Mouse (Mus musculus): ENCODE measurements around the gene Abl2. TPM values are rescaled to one million over a fixed set of nuclear protein-coding genes. Genes with fewer than 3 reads are reported as not detected.

Abl2 gene
- polyA plus RNA-seq, 1 experiment from 2014 or later, result 3.9 TPM

DNA sequence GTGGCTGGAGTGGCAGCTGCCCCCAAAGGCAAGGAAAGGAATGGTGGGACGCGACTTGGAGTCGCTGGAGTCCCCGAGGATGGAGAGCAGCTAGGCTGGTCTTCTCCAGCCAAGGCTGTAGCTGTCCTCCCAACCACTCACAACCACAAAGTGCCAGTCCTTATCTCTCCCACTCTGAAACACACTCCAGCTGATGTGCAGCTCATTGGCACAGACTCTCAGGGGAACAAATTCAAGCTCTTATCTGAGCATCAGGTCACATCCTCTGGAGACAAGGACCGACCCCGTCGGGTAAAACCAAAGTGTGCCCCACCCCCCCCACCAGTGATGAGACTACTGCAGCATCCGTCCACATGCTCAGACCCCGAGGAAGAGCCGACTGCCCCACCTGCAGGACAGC lies 83.2 kb downstream of the Abl2 start:
- Histone ChIP-seq H3K4me1 (ENCODE audit: control insufficient read depth, insufficient read depth, low read length) (no peaks in the 10 kb centered on the region), H3K27me3 (ENCODE audit: control insufficient read depth, insufficient read depth, low read length) (no peaks in the 10 kb centered on the region), H3K36me3 (replicated peaks; ENCODE audit: control insufficient read depth, insufficient read depth, low read depth, low read length) (no peaks in the 10 kb centered on the region; the same call in 1 of the 2 replicates), H3K9ac (replicated peaks; ENCODE audit: low read length) (no peak overlapping the region), H3K4me2 (ENCODE audit: low read depth, low read length) (no peak overlapping the region), H3K4me3 (ENCODE audit: low read depth, low read length) (no peak overlapping the region), H3K9me3 (replicated peaks; ENCODE audit: control insufficient read depth, low read length) (no peaks in the 10 kb centered on the region), H3K27ac (replicated peaks; ENCODE audit: low read depth, low read length) (no peak overlapping the region)
- ATAC-seq (replicated peaks; ENCODE audit: insufficient number of reproducible peaks, low FRiP score, low TSS enrichment, low read depth) (no peak), DNase-seq (ENCODE audit: low spot score) (no peak)
- 85% methylated on average over 10 of the region's 10 CpGs for WGBS

DNA sequence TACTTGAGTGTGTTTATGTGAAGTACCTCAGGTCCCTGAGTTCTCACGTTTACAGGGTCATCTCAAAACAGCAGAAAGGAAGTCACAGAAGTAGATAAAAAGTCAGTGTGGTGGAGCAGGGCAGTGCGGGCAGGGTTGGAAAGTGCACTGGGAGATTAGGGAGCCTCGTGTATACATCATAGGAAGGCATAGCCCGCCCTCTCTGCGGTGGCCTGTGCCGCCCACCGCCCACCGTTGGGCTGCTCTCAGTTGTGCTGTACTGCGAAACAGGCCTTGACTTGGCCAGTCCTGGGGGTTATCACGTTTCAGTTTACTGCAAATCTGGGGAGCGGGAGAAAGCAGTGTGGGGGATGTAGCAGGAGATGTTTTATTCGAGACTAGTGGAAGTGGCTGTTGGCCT lies 84.2 kb downstream of the Abl2 start:
- 65% methylated on average over 12 of the region's 12 CpGs for WGBS
- H3K4me1 ChIP-seq (ENCODE audit: control insufficient read depth, insufficient read depth, low read length), result no peaks in the 10 kb centered on the region
- no peak overlapping the region for H3K4me3 ChIP-seq (ENCODE audit: low read depth, low read length)
- DNase-seq (ENCODE audit: low spot score) (no peak), ATAC-seq (replicated peaks; ENCODE audit: insufficient number of reproducible peaks, low FRiP score, low TSS enrichment, low read depth) (no peak)
- no peak overlapping the region for H3K9ac ChIP-seq (replicated peaks; ENCODE audit: low read length)
- H3K9me3 ChIP-seq (replicated peaks; ENCODE audit: control insufficient read depth, low read length), result no peaks in the 10 kb centered on the region
- no peaks in the 10 kb centered on the region; the same call in 1 of the 2 replicates for H3K36me3 ChIP-seq (replicated peaks; ENCODE audit: control insufficient read depth, insufficient read depth, low read depth, low read length)
- no peak overlapping the region for H3K4me2 ChIP-seq (ENCODE audit: low read depth, low read length)
- H3K27ac ChIP-seq (replicated peaks; ENCODE audit: low read depth, low read length), result no peak overlapping the region
- H3K27me3 ChIP-seq (ENCODE audit: control insufficient read depth, insufficient read depth, low read length), result no peaks in the 10 kb centered on the region

DNA sequence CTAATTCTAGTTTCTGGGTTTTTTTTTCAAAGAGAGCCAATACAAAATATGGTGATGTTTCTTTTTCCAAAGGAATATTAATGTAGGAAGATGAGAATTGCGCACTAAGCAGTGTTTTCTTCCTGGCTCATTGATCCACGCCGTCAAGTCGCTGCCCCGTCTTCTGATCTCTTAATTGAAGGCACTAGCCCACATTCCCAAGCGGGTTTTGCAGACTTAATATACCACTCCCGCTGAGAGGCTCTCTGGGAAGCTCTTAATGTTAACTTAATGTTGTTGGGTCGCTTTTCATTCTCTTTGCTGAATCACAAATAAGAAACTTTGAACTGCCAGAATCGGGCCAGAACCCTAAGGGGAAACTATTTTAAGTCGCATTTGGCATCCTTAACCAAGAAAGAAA lies 85.5 kb downstream of the Abl2 start:
- Histone ChIP-seq H3K27ac (replicated peaks; ENCODE audit: low read depth, low read length) (no peak overlapping the region), H3K4me3 (ENCODE audit: low read depth, low read length) (no peak overlapping the region), H3K9ac (replicated peaks; ENCODE audit: low read length) (no peak overlapping the region), H3K36me3 (replicated peaks; ENCODE audit: control insufficient read depth, insufficient read depth, low read depth, low read length) (no peaks in the 10 kb centered on the region; the same call in 1 of the 2 replicates), H3K4me1 (ENCODE audit: control insufficient read depth, insufficient read depth, low read length) (no peaks in the 10 kb centered on the region), H3K4me2 (ENCODE audit: low read depth, low read length) (no peak overlapping the region), H3K9me3 (replicated peaks; ENCODE audit: control insufficient read depth, low read length) (no peaks in the 10 kb centered on the region), H3K27me3 (ENCODE audit: control insufficient read depth, insufficient read depth, low read length) (no peaks in the 10 kb centered on the region)
- 47% methylated on average over 10 of the region's 10 CpGs for WGBS
- no peak for ATAC-seq (replicated peaks; ENCODE audit: insufficient number of reproducible peaks, low FRiP score, low TSS enrichment, low read depth)
- DNase-seq (ENCODE audit: low spot score), result no peak

DNA sequence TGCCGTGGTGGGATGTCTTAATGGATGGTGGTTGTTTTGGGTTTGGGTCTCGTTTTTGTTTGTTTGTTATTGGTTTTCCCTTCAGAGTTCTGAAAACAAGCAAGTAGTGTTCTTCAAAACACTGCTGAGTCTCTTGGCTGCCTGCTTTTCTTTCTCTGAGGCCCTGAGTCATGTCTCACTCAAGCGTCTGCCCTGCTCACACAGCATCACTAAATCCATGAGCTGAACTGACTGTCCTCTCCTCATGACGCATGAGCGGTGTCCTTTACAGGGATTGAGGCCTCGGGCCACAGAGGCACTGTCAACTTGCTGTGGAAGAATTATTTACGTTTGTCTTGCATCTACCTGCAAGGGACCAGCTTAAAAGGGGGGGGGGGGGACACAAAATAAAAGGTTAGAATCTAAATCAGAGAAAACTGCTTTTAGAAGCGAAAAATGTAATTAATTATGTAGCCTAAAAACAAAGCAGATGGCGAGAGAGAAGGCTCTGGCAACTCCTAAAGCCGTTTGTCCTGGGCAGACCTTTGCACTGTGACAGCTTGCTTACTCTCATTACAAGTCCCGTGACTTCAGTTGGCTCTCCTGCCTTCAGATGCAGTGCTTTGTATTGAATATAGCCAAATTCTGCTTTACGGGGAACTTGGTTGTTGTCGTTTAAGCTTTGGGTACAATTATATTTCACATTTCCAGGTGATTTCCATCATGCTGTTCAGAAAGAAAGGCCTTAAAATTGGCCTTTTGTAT lies 86.4 kb downstream of the Abl2 start:
- no peak overlapping the region for H3K4me3 ChIP-seq (ENCODE audit: low read depth, low read length)
- H3K9ac ChIP-seq (replicated peaks; ENCODE audit: low read length), result no peak overlapping the region
- no peak overlapping the region for H3K4me2 ChIP-seq (ENCODE audit: low read depth, low read length)
- no peaks in the 10 kb centered on the region for H3K27me3 ChIP-seq (ENCODE audit: control insufficient read depth, insufficient read depth, low read length)
- 72% methylated on average over 13 of the region's 13 CpGs for WGBS
- no peaks in the 10 kb centered on the region for H3K9me3 ChIP-seq (replicated peaks; ENCODE audit: control insufficient read depth, low read length)
- H3K4me1 ChIP-seq (ENCODE audit: control insufficient read depth, insufficient read depth, low read length), result no peaks in the 10 kb centered on the region
- no peak overlapping the region for H3K27ac ChIP-seq (replicated peaks; ENCODE audit: low read depth, low read length)
- DNase-seq (ENCODE audit: low spot score) (no peak), ATAC-seq (replicated peaks; ENCODE audit: insufficient number of reproducible peaks, low FRiP score, low TSS enrichment, low read depth) (no peak)
- H3K36me3 ChIP-seq (replicated peaks; ENCODE audit: control insufficient read depth, insufficient read depth, low read depth, low read length), result no peaks in the 10 kb centered on the region; the same call in 1 of the 2 replicates

DNA sequence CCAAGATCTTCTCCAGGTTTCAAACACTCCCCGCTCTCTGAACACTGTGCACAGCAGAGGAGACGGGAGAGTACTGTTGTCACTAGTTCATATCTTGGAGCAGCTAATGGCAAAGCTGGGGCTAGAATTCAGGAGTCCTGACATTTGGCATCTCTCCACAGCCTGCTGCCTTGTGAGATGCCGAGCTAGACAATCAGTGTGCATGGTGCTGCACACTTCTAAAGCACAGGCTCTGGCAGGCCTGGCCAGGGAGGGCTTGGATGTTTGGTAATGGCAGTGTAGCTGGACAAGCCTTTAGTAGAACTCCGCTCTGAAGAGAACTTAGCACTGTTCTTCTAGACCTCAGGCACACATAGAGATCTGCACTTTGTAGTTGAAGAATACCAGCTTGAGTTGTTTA lies 87.4 kb downstream of the Abl2 start:
- DNase-seq (ENCODE audit: low spot score) (no peak), ATAC-seq (replicated peaks; ENCODE audit: insufficient number of reproducible peaks, low FRiP score, low TSS enrichment, low read depth) (no peak)
- Histone ChIP-seq H3K9ac (replicated peaks; ENCODE audit: low read length) (no peak overlapping the region), H3K4me1 (ENCODE audit: control insufficient read depth, insufficient read depth, low read length) (no peaks in the 10 kb centered on the region), H3K9me3 (replicated peaks; ENCODE audit: control insufficient read depth, low read length) (no peaks in the 10 kb centered on the region), H3K27ac (replicated peaks; ENCODE audit: low read depth, low read length) (no peak overlapping the region), H3K27me3 (ENCODE audit: control insufficient read depth, insufficient read depth, low read length) (no peaks in the 10 kb centered on the region), H3K4me2 (ENCODE audit: low read depth, low read length) (no peak overlapping the region), H3K4me3 (ENCODE audit: low read depth, low read length) (no peak overlapping the region), H3K36me3 (replicated peaks; ENCODE audit: control insufficient read depth, insufficient read depth, low read depth, low read length) (no peaks in the 10 kb centered on the region)
- WGBS, result 90% methylated on average over 4 of the region's 4 CpGs

DNA sequence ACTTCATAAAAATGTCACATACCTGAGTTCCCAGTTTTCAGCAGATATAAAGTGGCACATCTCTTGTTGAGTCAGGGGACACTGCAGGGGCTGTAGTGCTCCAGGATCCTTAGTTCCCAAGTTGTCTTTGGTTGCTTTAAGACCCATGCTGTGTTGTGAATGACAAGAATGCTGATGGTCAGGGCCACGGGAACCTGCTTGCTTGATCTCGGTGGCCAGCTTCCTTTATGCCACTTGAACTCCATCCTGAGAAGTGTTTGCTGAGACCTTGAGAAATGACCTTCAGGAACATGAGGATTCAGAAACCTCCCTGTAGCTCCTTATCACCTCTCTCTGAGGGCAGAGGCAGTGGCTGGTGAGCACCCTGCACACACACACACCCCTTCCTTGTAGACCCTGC lies 90.1 kb downstream of the Abl2 start:
- WGBS, result 49% methylated on average over 2 of the region's 2 CpGs
- no peak for DNase-seq (ENCODE audit: low spot score)
- H3K4me3 ChIP-seq (ENCODE audit: low read depth, low read length), result no peak overlapping the region
- H3K9ac ChIP-seq (replicated peaks; ENCODE audit: low read length), result no peak overlapping the region
- H3K4me1 ChIP-seq (ENCODE audit: control insufficient read depth, insufficient read depth, low read length), result no peaks in the 10 kb centered on the region
- H3K27me3 ChIP-seq (ENCODE audit: control insufficient read depth, insufficient read depth, low read length), result no peaks in the 10 kb centered on the region
- H3K4me2 ChIP-seq (ENCODE audit: low read depth, low read length), result no peak overlapping the region
- no peak overlapping the region for H3K27ac ChIP-seq (replicated peaks; ENCODE audit: low read depth, low read length)
- no peak for ATAC-seq (replicated peaks; ENCODE audit: insufficient number of reproducible peaks, low FRiP score, low TSS enrichment, low read depth)
- no peaks in the 10 kb centered on the region for H3K9me3 ChIP-seq (replicated peaks; ENCODE audit: control insufficient read depth, low read length)
- no peaks in the 10 kb centered on the region for H3K36me3 ChIP-seq (replicated peaks; ENCODE audit: control insufficient read depth, insufficient read depth, low read depth, low read length)

DNA sequence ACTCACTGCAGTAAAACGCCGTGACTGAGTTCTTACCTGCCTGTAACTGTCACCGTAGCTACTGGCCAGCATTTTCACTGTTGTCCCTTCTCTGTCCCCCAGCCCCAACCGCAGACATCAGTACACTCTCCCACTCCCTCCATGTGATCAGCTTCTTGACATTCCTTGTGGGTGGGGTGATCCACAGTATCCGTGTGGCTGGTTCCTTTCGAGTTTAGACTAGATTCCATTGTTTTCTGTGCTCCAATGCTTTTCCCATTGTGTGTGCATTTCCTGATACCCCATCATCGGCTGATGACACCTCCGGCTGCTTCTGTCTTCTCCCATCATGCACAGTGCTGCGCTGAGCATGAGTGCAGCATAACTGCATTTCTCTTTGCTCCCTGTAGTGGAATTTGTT lies 92.0 kb downstream of the Abl2 start:
- no peaks in the 10 kb centered on the region for H3K9me3 ChIP-seq (replicated peaks; ENCODE audit: control insufficient read depth, low read length)
- no peaks in the 10 kb centered on the region for H3K27me3 ChIP-seq (ENCODE audit: control insufficient read depth, insufficient read depth, low read length)
- ATAC-seq (replicated peaks; ENCODE audit: insufficient number of reproducible peaks, low FRiP score, low TSS enrichment, low read depth), result no peak
- no peak overlapping the region for H3K9ac ChIP-seq (replicated peaks; ENCODE audit: low read length)
- no peaks in the 10 kb centered on the region for H3K4me1 ChIP-seq (ENCODE audit: control insufficient read depth, insufficient read depth, low read length)
- no peak overlapping the region for H3K27ac ChIP-seq (replicated peaks; ENCODE audit: low read depth, low read length)
- no peak overlapping the region for H3K4me2 ChIP-seq (ENCODE audit: low read depth, low read length)
- no peaks in the 10 kb centered on the region for H3K36me3 ChIP-seq (replicated peaks; ENCODE audit: control insufficient read depth, insufficient read depth, low read depth, low read length)
- H3K4me3 ChIP-seq (ENCODE audit: low read depth, low read length), result no peak overlapping the region
- WGBS, result 87% methylated on average over 9 of the region's 9 CpGs
- DNase-seq (ENCODE audit: low spot score), result no peak

DNA sequence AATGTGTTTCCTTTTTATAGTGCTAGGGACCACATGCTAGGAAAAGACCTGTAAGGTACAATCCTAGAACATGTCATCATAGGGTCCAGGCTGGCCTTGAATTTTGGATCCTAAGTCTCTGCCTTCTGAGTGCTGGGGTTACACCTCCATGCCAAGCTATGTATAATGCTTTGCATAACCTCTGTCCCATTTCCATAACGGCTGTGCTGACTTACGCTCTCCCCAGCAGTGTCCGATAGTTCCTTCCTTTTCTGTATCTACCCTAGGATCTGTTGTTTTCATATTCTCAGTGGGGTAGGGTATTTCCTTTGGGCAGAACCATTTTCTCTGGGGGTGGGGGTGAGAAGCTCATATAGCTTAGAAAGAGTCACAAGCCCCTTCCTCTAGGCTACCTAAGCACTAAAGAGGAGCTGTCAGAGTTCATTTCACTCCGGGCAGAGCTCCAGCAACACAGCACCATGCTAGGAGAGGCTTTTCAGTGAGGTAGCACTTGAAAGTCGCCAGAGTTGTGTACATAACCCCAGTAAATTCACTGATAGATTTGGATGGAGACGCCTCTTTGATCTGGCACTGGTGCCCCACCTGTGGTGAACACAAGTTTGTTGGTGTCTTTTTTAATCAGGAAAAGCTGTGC lies 93.7 kb downstream of the Abl2 start:
- Histone ChIP-seq H3K36me3 (replicated peaks; ENCODE audit: control insufficient read depth, insufficient read depth, low read depth, low read length) (no peaks in the 10 kb centered on the region), H3K4me1 (ENCODE audit: control insufficient read depth, insufficient read depth, low read length) (no peaks in the 10 kb centered on the region), H3K9ac (replicated peaks; ENCODE audit: low read length) (no peak overlapping the region), H3K4me2 (ENCODE audit: low read depth, low read length) (no peak overlapping the region), H3K27me3 (ENCODE audit: control insufficient read depth, insufficient read depth, low read length) (no peaks in the 10 kb centered on the region), H3K4me3 (ENCODE audit: low read depth, low read length) (no peak overlapping the region), H3K27ac (replicated peaks; ENCODE audit: low read depth, low read length) (no peak overlapping the region), H3K9me3 (replicated peaks; ENCODE audit: control insufficient read depth, low read length) (no peaks in the 10 kb centered on the region)
- no peak for DNase-seq (ENCODE audit: low spot score)
- 64% methylated on average over 6 of the region's 6 CpGs for WGBS
- no peak for ATAC-seq (replicated peaks; ENCODE audit: insufficient number of reproducible peaks, low FRiP score, low TSS enrichment, low read depth)
